Mouse (Mus musculus) adrenal gland, postnatal 36 days (tissue): ENCODE results near the gene Rhbdf2. TPM values are rescaled to one million over a fixed set of nuclear protein-coding genes. Genes with fewer than 3 reads are reported as not detected.
A peak's percentile ranks its signal among the peaks of the same experiment; 100 is the strongest.

ENCODE experiments used
- DNase-seq, 2 experiments: peaks; one replicate each; pipeline ENCODE4 v3.0.0; 2021; ENCODE audit warnings: mixed read lengths in 1 of 2
- total RNA-seq, 2 experiments: library from RNA; stranded (reverse); gene quantifications; 2 replicates each; pipeline ENCODE4 v1.2.3; 2021

The Rhbdf2 gene
- total RNA-seq, 2 experiments from 2014 or later, result 12.5 to 17.5 TPM

DNA sequence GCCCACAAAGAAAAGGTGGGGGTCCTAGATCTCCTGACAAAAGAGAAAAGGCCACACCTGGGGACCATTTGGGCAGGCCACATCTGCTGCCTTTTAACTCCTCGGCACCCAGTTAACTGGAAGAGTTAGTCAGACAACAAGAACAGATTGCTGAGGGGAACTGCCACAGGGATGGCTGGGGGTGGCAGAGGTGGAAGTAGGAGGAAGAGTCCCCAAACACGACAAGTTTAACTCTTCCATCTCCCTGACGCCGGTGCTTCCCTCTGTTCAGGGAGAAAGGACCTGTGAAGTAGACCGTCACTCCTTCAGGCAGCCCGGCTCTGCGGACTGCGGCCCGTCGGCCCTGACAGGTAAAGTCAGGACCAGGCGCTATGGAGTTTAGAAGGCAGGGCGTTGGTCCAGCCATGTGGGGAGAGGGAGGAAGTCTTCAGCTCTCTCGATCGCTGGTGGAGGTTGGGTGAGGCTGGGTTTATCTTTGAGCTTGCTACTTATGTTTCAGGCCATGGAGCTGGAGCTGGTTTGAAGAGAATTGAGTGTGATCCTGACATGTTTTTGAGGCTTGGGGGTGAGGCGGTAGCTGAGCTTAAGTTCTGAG, 32.3 kb upstream of the Rhbdf2 start:
- peak in 1 of 2 experiments; percentile 0 for DNase-seq

- no peak for DNase-seq
Observed at GRCm38 (mm10) chr11:116658238-116658637, 31.4 kb upstream of the Rhbdf2 start.

DNA sequence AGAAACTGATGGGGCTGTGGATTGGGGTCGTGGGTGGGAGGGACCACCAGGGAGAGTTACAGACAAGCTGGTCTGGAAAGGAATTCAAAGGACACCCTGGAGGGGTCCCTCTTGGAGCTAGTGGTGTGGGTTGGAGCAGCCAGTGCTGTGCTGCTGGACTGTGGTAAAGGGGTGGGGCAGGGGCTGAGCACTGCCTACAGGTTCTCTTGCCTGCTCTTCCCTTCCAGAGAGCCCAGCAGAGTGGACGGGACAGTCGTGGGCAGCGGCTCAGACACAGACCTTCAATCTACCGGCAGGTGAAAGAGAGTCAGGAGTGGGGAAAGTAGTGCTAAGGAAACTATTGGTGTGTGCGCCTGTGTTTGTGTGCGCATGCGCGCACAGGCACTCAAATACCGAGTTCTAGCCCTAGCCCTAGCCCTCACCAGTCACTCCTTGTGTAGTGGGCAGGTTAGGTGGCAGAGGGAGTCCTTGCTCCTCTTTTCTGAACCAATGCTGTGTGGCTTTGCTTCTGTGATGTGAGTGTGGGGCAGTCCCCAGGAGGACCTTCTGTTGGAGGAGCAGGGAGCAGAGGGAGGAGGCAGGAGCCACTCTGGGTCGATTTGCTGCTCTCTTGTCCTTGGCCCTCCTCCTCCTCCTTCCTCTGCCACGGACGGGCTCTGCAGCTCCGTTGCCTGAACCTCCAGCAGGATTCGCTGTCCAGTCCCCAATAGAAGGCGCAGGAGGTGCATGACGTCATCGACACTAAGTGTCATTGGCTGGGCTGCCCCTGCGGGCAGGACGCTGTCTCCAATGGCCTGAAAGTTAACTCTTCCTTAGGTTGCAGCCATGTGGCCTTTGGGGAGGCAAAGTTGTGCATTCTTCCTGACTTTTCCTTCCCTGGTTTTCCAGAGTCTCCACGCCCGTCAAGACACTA, 30.7 kb upstream of the Rhbdf2 start:
- DNase-seq, result peak; percentile 94 to 95

GRCm38 (mm10) chr11:116656348-116657191, 29.8 kb upstream of the Rhbdf2 start:
- DNase-seq, result peak; percentile 65 to 66

GRCm38 (mm10) chr11:116654255-116654821, 27.5 kb upstream of the Rhbdf2 start, which contains the start of gene Cygb:
Gene Cygb, minus strand, starts transcription at chr11:116654313.
- peak; percentile 49 to 70 for DNase-seq

- peak; percentile 63 to 69 for DNase-seq
Observed at GRCm38 (mm10) chr11:116653709-116654221, 26.9 kb upstream of the Rhbdf2 start.

DNA sequence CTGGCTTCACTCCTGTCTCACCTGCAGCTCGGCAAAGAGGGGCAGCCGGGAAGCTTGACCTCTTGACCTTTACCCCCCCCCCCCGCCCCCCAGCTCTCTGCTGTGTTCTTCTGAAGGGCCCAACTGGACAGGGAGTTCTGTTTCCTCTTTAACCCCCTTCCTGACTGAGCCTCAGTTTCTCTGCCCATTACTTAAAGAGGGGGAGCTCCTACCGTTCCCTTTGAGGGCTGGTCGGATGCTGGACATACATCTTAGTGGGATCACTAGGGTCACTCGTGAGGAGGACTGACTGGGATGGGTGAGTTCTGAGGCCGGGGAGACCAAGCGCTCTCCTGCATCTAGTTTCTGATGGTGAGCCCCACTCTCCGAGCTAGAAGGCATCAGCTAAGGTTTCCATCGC, 26.4 kb upstream of the Rhbdf2 start, which contains the start of gene Prcd:
Prcd (plus strand) TSS at position 301 of the 400 bp plus-strand sequence.
- no peak for DNase-seq

GRCm38 (mm10) chr11:116652330-116653098, 25.7 kb upstream of the Rhbdf2 start:
- DNase-seq, result no peak

- no peak for DNase-seq
Observed at GRCm38 (mm10) chr11:116651339-116651738, 24.5 kb upstream of the Rhbdf2 start.

DNA sequence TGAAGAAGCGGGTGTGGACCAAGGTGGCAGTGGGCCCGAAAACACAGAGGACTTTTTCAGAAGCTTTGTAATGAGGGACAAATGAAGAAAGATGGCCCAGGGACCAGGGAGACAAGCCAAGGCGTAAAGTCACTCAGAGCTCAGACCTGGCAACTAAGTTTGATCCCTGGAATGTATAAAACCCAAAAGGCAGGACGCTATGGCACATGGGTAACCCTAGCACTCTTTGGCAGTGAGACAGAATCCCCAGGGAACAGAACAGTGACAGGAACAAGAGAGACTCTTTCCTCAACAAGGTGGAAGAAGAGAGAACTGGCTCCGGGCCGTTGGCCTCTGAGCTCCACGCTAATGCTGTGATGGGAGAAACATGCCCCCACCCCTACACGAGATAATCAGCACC, 24.0 kb upstream of the Rhbdf2 start:
- DNase-seq, result no peak

GRCm38 (mm10) chr11:116649711-116650337, 23.0 kb upstream of the Rhbdf2 start:
- no peak for DNase-seq

DNA sequence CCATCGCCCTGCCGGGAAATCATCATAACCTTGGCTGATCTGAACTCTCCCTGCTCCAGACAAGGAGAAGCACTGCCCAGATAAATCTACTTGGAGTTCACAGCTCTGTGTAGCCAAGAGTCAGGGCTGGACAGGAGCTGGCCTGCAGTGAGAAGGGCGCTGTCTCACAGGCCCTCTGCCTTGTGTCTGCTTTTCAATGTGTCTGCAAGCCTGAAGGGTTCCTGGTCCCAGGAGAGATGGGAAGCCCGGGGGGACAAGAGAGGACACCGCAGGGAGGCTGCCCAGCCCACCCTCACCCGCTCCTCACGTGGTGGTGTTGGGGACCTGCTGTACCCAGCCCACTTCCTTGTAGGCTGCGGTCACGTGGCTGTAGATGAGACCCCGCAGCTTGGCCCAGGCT, 22.2 kb upstream of the Rhbdf2 start:
- no peak for DNase-seq

DNA sequence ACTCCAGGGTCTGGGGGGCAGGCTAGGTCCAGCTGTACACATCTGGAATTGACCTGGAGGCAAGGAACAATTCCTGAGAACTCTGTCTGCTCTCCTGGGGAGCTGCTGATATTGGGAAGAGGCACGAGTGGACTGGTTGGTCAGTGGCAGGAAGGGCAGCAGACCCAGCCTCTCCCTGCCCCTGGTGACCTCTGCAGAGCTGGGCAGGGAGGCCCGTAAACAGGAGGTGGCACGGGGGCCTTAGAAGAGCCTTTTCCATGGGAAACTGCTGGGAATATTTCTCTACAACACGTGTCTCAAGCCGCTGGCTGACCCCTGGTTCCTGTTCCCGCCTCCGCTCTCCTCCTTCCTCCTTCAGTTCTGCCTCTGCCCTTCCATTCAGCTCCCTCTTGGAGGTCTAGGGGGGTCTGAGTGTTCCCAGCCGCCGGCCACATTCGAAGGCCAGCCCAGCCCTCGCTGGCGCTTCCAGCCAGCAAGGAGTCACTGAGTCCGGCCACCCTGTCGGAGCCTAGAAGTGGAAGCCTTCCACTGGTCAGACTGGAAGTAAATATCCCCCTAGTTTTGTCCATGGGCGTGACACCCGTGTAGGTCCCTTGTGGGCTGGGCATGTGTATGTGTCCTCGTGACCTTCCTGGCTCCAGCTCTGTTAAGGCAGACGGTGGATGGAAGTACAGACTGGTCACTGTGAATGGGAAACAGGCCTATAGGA, 21.5 kb upstream of the Rhbdf2 start:
- DNase-seq, result no peak

DNA sequence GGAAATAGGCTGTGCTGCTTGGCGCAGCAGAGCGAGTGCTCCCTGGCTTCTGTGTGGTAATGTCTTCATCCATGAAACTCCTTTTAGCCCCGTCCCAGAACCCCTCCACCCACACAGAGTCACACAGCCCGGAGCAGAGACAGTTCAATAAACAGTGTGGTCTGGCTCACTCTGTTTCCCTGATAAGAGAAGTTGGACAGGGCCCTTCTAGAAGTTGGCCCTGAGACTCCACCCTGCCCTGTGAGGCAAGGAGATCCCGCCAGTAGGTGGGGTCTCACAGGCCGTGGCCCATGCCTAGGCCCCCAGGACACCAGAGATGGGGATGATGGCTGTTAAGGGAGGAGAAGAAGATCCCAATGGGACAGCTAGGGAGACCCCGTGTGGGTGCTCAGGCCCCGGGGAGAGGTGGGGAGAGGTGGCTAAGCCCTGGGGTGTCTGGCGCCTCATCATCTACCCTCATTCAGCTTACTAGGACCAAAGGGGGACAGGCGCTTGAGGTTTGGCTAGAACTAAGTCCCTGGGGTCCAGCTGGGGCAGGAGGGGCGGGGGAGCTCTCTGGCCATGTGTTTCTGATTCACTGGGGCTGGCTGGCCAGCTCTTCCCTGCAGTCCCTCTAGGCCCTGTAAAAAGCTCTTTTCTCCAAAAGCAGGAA, 20.6 kb upstream of the Rhbdf2 start:
- DNase-seq, result no peak

DNA sequence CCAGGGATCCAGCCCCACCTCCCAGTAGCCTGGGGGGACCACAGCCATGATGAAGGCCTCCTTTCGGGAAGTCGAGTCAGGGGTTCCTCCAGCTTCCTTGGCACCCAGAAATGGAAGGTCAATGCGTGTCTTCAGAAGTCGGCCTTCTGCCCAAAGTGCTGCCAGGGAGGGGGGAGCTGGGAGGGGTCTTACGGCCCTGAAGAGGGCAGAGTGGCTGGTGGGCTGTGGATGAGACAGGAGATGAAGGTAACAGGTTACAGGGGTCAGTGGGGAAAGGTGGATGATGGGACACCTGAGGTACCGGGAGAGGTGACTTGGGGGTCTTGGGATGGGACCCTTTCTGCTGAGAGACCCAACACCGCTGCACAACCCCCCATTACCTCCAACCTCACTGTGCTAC, 20.0 kb upstream of the Rhbdf2 start:
- DNase-seq, result no peak

GRCm38 (mm10) chr11:116646136-116646535, 19.3 kb upstream of the Rhbdf2 start:
- DNase-seq, result no peak

DNA sequence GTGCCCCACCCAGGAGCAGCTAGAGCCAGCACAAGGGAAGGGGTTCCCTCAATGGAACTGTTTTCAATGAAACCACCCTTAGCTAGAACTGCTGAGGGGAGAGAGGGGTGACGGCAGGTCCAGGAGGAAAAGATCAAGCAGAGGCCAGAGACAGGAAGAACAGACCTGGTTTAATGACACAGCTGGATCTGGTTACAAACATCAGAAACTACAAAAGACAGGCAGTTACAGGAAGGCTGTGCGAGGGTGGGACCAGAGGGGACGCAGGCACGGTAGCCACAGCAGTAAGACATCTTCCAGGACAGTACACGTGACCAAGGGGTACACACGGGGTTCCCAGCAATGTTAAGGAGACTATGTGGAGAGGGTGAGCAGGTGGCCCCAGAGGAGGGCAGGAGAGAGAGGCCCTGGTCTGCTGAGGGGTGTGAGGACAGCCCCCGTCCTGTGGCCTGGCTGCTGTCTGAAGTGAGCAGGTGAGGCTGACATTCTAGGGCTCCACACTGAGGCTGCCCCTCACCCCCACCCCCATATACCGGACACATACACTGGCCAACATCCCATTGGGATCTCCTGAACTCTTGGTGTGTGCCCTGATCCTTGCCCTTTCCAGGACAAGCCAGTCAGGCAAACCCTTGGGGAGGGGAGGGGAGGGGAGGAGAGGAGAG, 18.8 kb upstream of the Rhbdf2 start:
- DNase-seq, result no peak

GRCm38 (mm10) chr11:116644225-116645112, 17.6 kb upstream of the Rhbdf2 start:
- no peak for DNase-seq
